Mouse (Mus musculus) fibroblast of lung, adult 2 months (primary cell): ENCODE results near the gene Tomm20.
"Not testable (repeated sequence)": the region's sequence is repeated elsewhere in the genome, so short reads cannot be mapped to it uniquely, and the experiment has no call there.

Experiments
- DNase-seq: peaks from one replicate; pipeline ENCODE4 v3.0.0-alpha.2; 2011; ENCODE audit warnings: low read depth

Gene Tomm20

DNA sequence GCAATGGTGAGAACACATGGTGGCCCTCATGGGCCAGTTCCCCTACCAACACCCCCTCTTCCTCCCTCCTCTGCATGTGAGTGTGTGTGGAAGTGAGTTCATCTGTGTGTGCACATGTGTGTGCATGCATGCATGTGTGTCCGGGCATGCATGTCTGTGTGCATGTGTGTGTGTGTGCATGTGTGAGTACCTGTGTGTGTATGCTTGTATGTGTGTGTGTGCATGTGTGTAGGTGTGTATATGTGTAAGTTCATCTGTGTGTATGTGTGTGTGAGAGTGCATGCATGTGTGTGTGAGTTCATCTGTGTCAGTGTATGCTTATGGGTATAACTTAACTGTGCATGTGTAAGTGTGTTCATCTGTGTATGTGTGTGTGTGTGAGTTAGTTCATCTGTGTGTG, 27.3 kb downstream of the Tomm20 start:
- no peak for DNase-seq

GRCm38 (mm10) chr8:126917179-126917905, 28.3 kb downstream of the Tomm20 start:
- DNase-seq: no peak

GRCm38 (mm10) chr8:126916611-126917010, 29.0 kb downstream of the Tomm20 start:
- DNase-seq: no peak

- no peak for DNase-seq
These were observed 30.9 kb downstream of the Tomm20 start for GRCm38 (mm10) chr8:126914609-126915375.

GRCm38 (mm10) chr8:126914107-126914490, 31.5 kb downstream of the Tomm20 start:
- DNase-seq: not testable (repeated sequence)

- peak; percentile 96 for DNase-seq
These were observed 32.2 kb downstream of the Tomm20 start for GRCm38 (mm10) chr8:126913241-126914106.

GRCm38 (mm10) chr8:126909371-126909802, 36.3 kb downstream of the Tomm20 start:
- no peak for DNase-seq

GRCm38 (mm10) chr8:126908805-126909204, 36.8 kb downstream of the Tomm20 start:
- DNase-seq: no peak

DNA sequence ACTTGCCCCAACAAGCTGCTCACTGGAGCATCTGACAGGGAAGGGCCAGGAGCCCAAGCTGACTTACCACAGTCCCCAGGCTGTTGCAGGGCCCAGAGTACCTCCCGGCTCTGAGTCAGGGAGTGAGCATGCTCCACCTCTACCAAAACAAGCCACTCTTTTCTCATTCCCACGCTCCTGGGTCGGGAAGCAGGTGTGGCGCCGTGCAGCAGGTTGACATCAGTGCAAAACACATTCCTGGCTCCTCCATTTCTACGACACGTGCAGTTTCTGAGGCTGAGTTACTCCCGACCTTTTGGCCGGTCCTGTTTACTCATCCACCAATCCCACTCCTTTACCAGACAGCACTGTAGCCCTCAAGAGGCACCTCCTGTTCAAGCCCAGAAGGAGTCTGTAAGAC, 37.7 kb downstream of the Tomm20 start:
- DNase-seq: no peak

- DNase-seq: no peak
These were observed 38.3 kb downstream of the Tomm20 start for GRCm38 (mm10) chr8:126907374-126907773.

- no peak for DNase-seq
These were observed 40.3 kb downstream of the Tomm20 start for GRCm38 (mm10) chr8:126905387-126905786.

GRCm38 (mm10) chr8:126903927-126904326, 41.7 kb downstream of the Tomm20 start:
- DNase-seq: no peak

DNA sequence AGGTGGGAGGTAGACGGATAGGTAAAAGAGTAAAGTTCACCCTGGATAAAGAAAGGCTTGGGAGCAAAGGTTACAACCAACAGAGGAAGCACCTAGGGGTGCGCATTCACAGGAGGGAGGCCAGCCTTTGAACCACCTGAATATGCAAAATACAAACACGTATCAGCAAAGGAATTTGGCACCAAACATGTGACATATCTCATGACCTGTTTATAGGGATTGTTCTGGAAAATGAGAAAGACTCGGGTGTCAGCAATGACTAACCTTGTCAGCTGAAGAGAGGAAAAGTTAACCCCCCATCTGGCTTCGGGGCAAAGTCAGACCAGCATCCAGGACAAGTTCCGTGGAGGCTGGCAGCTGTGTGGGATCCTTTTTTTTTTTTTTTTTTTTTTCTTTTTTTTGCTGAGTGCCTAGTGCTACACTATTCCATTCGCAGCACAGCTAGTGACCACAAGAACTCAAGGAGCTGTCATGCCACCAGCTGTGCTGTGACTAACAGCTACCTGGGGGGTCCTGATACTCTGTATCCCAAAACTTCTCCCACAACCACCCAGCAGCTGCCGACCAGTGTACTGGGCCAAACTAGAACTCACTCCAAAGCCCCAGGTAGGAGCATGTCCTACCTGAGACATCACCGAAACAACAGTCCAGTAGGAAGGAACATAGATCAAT, 42.3 kb downstream of the Tomm20 start:
- DNase-seq: no peak

GRCm38 (mm10) chr8:126901612-126902011, 44.0 kb downstream of the Tomm20 start:
- DNase-seq: no peak

DNA sequence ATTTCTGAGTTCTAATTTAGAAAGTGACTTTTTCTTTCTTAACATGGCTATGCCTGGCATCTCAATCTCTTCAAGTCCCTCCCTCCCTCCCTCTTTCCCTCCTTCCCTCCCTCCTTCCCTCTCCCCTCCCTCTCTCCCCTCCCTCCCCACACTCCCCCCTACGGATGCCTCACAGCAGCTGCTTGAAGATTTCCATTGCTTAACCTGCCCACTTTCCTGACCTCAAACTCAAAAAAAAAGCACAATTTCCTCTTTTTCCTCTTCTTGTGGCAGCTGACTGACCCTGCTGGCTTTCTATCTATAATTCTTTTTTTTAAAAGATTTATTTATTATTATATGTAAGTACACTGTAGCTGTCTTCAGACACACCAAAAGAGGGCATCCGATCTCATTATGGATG, 44.6 kb downstream of the Tomm20 start:
- DNase-seq: no peak

DNA sequence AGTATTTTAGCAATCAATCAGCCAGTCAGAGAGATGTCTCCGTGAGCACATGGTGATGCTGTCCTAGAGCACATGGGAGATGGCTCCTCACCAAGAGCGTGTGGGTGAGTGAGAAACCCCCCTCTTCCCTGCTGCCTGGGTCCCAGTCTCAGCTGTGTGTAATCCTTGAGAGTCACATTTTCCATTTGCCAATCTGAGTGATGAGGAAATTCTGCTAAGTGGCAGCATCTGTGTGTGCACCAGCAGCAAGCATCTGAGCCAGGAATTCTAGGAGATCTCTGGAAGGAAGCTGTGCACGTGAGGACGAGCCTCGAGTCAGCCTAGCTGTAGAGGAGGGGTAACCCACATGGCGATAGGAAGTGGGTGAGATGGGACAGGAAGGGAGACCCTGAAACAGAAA, 50.5 kb downstream of the Tomm20 start:
- DNase-seq: no peak

DNA sequence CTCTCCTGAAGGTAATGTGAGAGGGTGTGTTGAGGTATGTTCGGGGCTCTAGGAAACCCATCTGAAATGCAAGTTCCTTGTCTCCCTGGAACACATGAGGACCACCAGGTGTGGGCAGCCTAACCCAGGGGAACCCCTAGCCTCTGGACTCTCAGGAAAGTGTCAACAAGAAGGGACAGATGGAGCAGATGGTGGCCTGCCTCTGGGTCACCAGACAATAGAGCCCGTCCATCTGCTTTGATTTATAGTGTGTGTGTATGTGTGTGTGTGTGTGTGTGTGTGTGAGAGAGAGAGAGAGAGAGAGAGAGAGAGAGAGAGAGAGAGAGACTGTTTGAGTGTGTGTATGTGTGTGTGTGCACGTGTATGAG, 58.0 kb downstream of the Tomm20 start:
- no peak for DNase-seq

DNA sequence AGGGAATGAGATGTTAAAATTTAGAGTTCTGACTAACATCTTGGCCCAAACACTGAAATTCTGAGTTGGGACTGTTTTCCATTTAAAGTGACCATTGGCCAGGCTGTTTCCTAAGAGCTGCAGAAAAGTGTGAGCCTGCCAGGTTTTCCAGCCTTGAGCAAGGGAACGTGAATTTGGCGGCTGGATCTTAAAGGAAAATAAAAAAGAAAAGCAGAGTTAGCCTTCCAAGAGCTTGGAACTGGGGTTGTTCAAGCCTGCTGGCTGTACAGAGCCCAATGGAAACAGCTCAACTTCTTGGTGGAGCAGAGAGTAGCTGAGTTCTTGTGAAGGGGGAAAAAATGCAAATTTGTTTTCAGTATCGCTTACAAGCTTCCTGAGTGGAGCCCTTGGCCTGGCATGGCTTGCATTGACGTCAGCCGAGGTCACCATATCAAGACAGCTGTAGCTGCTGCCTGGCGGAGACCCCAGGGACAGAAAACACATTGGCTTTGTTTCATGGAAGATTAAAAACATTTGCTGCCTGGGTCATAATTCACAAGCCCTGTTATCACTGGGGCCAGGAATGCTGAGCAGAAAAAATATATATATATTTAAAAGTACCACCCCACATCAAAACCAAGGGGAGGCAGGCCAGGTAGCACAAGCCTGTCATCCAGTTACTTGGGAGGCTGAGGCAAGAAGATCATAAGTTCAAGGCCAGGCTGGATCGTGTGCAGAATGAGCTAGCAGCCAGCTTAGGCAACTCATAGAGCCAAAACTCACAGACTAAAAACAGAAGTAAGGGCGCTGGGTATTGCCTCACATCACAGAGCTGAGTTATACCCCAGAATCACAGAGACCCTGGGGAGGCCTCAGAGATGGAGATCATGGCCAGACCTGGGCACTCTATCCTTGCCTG, 58.7 kb downstream of the Tomm20 start:
- peak; percentile 94 for DNase-seq

GRCm38 (mm10) chr8:126885554-126886485, 59.8 kb downstream of the Tomm20 start:
- DNase-seq: no peak
